Mouse (Mus musculus) lung, embryonic 15.5 days (tissue): ENCODE data around the gene Zbtb20. TPM values are rescaled to one million over a fixed set of nuclear protein-coding genes. Genes with fewer than 3 reads are reported as not detected.

ENCODE experiments used
- ATAC-seq: fragments of 200-750 bp; cut with Nextera tagmentation; 2 replicates; pipeline ENCODE4 v1.8.0; 2017; ENCODE audit warnings: moderate number of reproducible peaks, borderline replicate concordance; ENCODE audit not compliant: low FRiP score, low TSS enrichment; ENCODE audit errors: extremely low read depth
- H3K27ac ChIP-seq: fragments of 300-500 bp; sonication (generic); 2 replicates; pipeline ENCODE4 v1.5.1; 2015; ENCODE audit warnings: moderate library complexity, mild to moderate bottlenecking, inconsistent platforms
- H3K27me3 ChIP-seq: fragments of 300-500 bp; sonication (generic); 2 replicates; pipeline ENCODE4 v1.6.1; 2015; ENCODE audit warnings: inconsistent platforms
- H3K36me3 ChIP-seq: fragments of 300-500 bp; sonication (generic); 2 replicates; pipeline ENCODE4 v1.6.1; 2015; ENCODE audit warnings: inconsistent platforms
- H3K4me1 ChIP-seq: fragments of 300-500 bp; sonication (generic); 2 replicates; pipeline ENCODE4 v1.6.1; 2015; ENCODE audit warnings: inconsistent platforms
- H3K4me2 ChIP-seq: fragments of 300-500 bp; sonication (generic); 2 replicates; pipeline ENCODE4 v1.6.1; 2015; ENCODE audit warnings: inconsistent platforms, mild to moderate bottlenecking, moderate library complexity
- H3K4me3 ChIP-seq: fragments of 300-500 bp; sonication (generic); 2 replicates; pipeline ENCODE4 v1.5.1; 2015; ENCODE audit warnings: mild to moderate bottlenecking, inconsistent platforms
- H3K9ac ChIP-seq: fragments of 300-500 bp; sonication (generic); 2 replicates; pipeline ENCODE4 v1.6.1; 2015; ENCODE audit warnings: inconsistent platforms
- H3K9me3 ChIP-seq: fragments of 300-500 bp; sonication (generic); 2 replicates; pipeline ENCODE4 v1.6.1; 2016; ENCODE audit warnings: inconsistent platforms
- WGBS: fragments of 180-500 bp; shearing (Covaris S2); methylation state at CpG from one replicate; pipeline ENCODE4 v1.1.7; 2015; 5-methylcytosine and 5-hydroxymethylcytosine counted together
- polyA plus RNA-seq: library from polyadenylated mRNA; unstranded; fragments of >200 nt; fragmentation: Nextera tagmentation; extraction: Ambion mirVana; gene quantifications from 2 replicates; pipeline ENCODE4 v1.2.1, GENCODE M21; 2015

Zbtb20 gene
- polyA plus RNA-seq, 1 experiment from 2014 or later = 22.1 TPM

DNA sequence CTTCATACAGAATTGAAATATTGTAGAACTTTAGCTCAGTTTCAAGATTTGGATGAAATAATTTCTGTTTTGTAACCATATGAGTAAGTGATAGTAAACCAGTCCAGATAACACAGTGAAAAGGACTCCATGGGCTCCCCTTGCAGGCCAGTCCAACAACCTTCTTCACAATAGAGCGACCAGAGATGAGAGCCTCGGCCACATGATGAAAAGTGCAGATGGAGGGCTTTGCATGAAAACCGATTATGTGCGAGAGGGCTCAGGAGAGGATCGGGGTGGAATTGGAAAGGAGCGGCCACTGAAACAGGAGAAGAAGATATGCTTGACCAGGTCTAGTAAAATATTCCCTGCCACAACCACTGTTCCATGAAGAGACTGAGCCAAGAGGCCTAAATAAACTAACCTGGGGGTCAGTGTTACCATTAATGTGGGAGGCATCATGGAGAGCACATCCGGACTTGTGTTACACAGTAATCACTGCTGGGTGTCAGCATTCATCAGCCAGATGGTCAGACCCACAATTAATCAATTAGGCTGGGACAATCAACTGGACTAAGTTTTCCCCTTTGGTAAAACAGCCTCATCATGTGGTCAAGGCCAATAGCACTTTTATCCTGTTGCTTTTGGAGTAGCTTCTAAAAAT is 485.3 kb downstream of the Zbtb20 start:
- Histone ChIP-seq H3K4me1 (peaks cover 19% of the 10 kb centered on the region), H3K4me3 (no peak overlapping the region), H3K27ac (no peak overlapping the region), H3K36me3 (no peaks in the 10 kb centered on the region), H3K4me2 (no peak overlapping the region), H3K9me3 (no peaks in the 10 kb centered on the region), H3K9ac (no peak overlapping the region), H3K27me3 (no peaks in the 10 kb centered on the region)
- ATAC-seq = no peak
- WGBS = 83% methylated on average over 7 of the region's 7 CpGs

- no peak overlapping the region for H3K27ac ChIP-seq
- WGBS = 71% methylated on average over 9 of the region's 9 CpGs
- H3K27me3 ChIP-seq = no peaks in the 10 kb centered on the region
- H3K9ac ChIP-seq = no peak overlapping the region
- H3K36me3 ChIP-seq = no peaks in the 10 kb centered on the region
- peak overlapping the region; percentile 29; the same call in 1 of the 2 replicates for H3K4me2 ChIP-seq
- no peaks in the 10 kb centered on the region for H3K9me3 ChIP-seq
- H3K4me1 ChIP-seq = peaks cover 19% of the 10 kb centered on the region
- no peak overlapping the region for H3K4me3 ChIP-seq
- ATAC-seq = peak; percentile 47; the same call in 1 of the 2 replicates
Observed at GRCm38 (mm10) chr16:43362651-43363300, 487.1 kb downstream of the Zbtb20 start.

GRCm38 (mm10) chr16:43363316-43363715 is 487.6 kb downstream of the Zbtb20 start:
- H3K4me3 ChIP-seq = no peak overlapping the region
- no peak overlapping the region for H3K9ac ChIP-seq
- WGBS = 44% methylated on average over 6 of the region's 6 CpGs
- no peaks in the 10 kb centered on the region for H3K27me3 ChIP-seq
- H3K4me1 ChIP-seq = peaks cover 19% of the 10 kb centered on the region
- H3K4me2 ChIP-seq = peak overlapping the region; percentile 29; the same call in 1 of the 2 replicates
- ATAC-seq = no peak
- H3K9me3 ChIP-seq = no peaks in the 10 kb centered on the region
- H3K36me3 ChIP-seq = no peaks in the 10 kb centered on the region
- H3K27ac ChIP-seq = peak overlapping the region; percentile 67; the same call in 1 of the 2 replicates

- Histone ChIP-seq H3K36me3 (no peaks in the 10 kb centered on the region), H3K27ac (peak overlapping the region; percentile 67), H3K4me3 (no peak overlapping the region), H3K4me1 (peaks cover 19% of the 10 kb centered on the region), H3K9me3 (no peaks in the 10 kb centered on the region), H3K9ac (no peak overlapping the region), H3K4me2 (peak overlapping the region; percentile 34), H3K27me3 (no peaks in the 10 kb centered on the region)
- WGBS = 14% methylated on average over 7 of the region's 7 CpGs
- peak; percentile 81; the same call in 1 of the 2 replicates for ATAC-seq
Observed at GRCm38 (mm10) chr16:43363751-43364515, 488.3 kb downstream of the Zbtb20 start.

DNA sequence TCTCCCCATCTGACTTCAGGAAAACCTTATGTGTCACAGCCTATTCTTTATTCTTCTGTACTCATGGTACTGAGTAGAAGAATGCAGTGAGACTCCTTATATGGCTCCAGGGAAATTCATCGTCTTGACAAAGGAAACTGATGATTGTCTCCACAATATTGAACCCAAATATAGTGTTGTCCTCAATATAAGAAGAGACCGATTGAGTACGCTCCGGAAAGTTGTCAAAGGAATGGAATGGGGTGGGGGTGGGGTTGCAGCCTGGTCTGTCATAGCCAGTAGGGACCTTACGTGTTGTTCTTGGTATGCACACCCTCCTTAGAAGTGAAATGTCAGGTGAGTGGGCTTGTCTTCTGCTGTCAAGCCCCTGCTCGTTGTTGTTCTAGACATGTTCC is 488.8 kb downstream of the Zbtb20 start:
- Histone ChIP-seq H3K4me2 (peak overlapping the region; percentile 34), H3K27ac (peak overlapping the region; percentile 67; the same call in 1 of the 2 replicates), H3K9me3 (no peaks in the 10 kb centered on the region), H3K36me3 (no peaks in the 10 kb centered on the region), H3K9ac (no peak overlapping the region), H3K27me3 (no peaks in the 10 kb centered on the region), H3K4me3 (no peak overlapping the region), H3K4me1 (peaks cover 19% of the 10 kb centered on the region)
- no peak for ATAC-seq
- 74% methylated on average over 6 of the region's 6 CpGs for WGBS

DNA sequence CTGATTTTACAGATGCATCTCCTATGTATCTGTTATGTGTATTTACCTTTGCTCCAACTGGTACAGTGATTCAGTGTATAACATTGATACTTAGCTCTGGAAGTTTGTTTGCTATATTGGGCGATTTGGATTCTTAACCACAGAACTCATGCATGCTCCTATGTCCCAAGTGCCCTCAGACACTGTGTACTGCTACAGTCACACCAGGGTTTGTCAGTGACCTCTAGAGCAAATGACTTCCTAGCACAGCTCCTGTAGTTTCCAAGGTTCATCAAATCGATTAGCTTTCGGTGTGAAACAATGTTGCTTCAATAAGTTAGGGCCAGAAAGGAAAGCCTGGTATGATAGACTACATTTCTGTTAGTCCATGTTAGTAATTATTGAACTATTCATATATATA is 489.6 kb downstream of the Zbtb20 start:
- WGBS = 89% methylated on average over 3 of the region's 3 CpGs
- Histone ChIP-seq H3K4me2 (no peak overlapping the region), H3K4me1 (peaks cover 19% of the 10 kb centered on the region), H3K9me3 (no peaks in the 10 kb centered on the region), H3K9ac (no peak overlapping the region), H3K4me3 (no peak overlapping the region), H3K27me3 (no peaks in the 10 kb centered on the region), H3K27ac (no peak overlapping the region), H3K36me3 (no peaks in the 10 kb centered on the region)
- no peak for ATAC-seq

GRCm38 (mm10) chr16:43370496-43371020 is 494.9 kb downstream of the Zbtb20 start:
- no peaks in the 10 kb centered on the region for H3K4me1 ChIP-seq
- ATAC-seq = no peak
- no peaks in the 10 kb centered on the region for H3K36me3 ChIP-seq
- 50% methylated on average over 3 of the region's 3 CpGs for WGBS
- H3K4me3 ChIP-seq = no peak overlapping the region
- H3K27me3 ChIP-seq = no peaks in the 10 kb centered on the region
- H3K4me2 ChIP-seq = no peak overlapping the region
- H3K27ac ChIP-seq = no peak overlapping the region
- H3K9me3 ChIP-seq = no peaks in the 10 kb centered on the region
- H3K9ac ChIP-seq = no peak overlapping the region

GRCm38 (mm10) chr16:43376782-43377181 is 501.1 kb downstream of the Zbtb20 start:
- H3K9ac ChIP-seq = no peak overlapping the region
- no peaks in the 10 kb centered on the region for H3K36me3 ChIP-seq
- H3K4me1 ChIP-seq = no peaks in the 10 kb centered on the region
- no peak overlapping the region for H3K4me2 ChIP-seq
- ATAC-seq = no peak
- no peaks in the 10 kb centered on the region for H3K27me3 ChIP-seq
- H3K9me3 ChIP-seq = no peaks in the 10 kb centered on the region
- H3K27ac ChIP-seq = no peak overlapping the region
- WGBS = 48% methylated on average over 6 of the region's 6 CpGs
- no peak overlapping the region for H3K4me3 ChIP-seq

- Histone ChIP-seq H3K36me3 (no peaks in the 10 kb centered on the region), H3K9ac (no peak overlapping the region), H3K9me3 (no peaks in the 10 kb centered on the region), H3K4me1 (no peaks in the 10 kb centered on the region), H3K4me3 (no peak overlapping the region), H3K27ac (no peak overlapping the region), H3K4me2 (no peak overlapping the region), H3K27me3 (no peaks in the 10 kb centered on the region)
- no peak for ATAC-seq
- 77% methylated on average over 7 of the region's 7 CpGs for WGBS
Observed at GRCm38 (mm10) chr16:43379351-43380325, 504.0 kb downstream of the Zbtb20 start.

- H3K4me3 ChIP-seq = no peak overlapping the region
- WGBS = 72% methylated on average over 2 of the region's 2 CpGs
- no peak overlapping the region for H3K4me2 ChIP-seq
- no peak overlapping the region for H3K9ac ChIP-seq
- no peaks in the 10 kb centered on the region for H3K36me3 ChIP-seq
- no peak for ATAC-seq
- H3K27me3 ChIP-seq = no peaks in the 10 kb centered on the region
- no peaks in the 10 kb centered on the region for H3K9me3 ChIP-seq
- no peak overlapping the region for H3K27ac ChIP-seq
- H3K4me1 ChIP-seq = no peaks in the 10 kb centered on the region
Observed at GRCm38 (mm10) chr16:43381183-43381582, 505.5 kb downstream of the Zbtb20 start.

DNA sequence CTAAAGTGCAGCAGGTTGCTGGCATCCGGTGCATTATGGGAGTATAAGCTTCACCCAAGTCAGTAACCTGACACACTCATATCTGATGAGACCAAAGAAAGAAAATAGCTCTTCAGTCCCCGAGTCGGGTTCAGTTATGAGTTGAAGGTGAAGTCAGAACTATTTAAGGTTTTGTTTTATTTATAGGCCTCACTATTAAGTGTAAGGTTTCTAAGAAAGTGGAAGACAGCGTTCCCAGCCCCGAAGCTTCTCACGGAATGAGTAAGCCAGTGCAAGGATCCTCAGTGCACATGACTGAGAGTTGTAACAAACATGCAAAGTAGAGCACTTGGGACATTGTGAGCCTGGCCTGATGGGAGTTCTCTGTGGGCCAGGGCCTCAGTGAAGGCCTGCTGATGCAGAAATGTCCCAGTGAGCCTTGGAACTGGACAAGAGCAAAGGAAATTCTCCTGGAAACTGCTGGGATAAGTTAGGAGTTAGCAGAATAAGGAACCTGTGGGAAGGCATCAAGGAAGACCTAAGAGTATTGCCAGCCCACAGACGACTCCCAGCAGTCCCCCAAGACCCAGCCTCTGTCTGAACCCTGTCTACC is 507.6 kb downstream of the Zbtb20 start:
- Histone ChIP-seq H3K27me3 (no peaks in the 10 kb centered on the region), H3K27ac (no peak overlapping the region), H3K9me3 (no peaks in the 10 kb centered on the region), H3K9ac (no peak overlapping the region), H3K4me1 (no peaks in the 10 kb centered on the region), H3K4me3 (no peak overlapping the region), H3K36me3 (no peaks in the 10 kb centered on the region), H3K4me2 (no peak overlapping the region)
- WGBS = 78% methylated on average over 7 of the region's 7 CpGs
- ATAC-seq = no peak
